ENCODE assay signal across 18 mouse cellular contexts in the genomic region with DNA sequence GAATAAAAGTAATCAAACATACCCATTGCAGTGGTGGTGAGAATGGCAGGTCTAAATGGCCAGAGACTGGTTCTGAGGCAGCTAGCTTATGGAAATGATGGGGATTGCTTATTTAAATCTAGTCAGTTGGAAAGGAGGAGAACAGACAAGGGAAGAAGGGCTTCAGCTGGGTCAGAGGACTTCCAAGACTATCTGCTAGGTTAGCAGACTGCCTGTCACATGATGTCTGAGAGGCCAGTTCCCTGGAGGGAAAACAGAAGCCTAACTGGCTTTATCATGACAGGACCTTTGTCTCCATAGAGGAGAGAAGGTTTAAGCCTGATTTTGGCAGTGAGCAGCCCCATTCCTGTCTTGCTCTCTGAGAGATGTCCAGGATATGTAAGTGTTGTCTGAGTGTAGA.
"Had no signal": no experiment of that assay in that cellular context is flagged by ENCODE, and none has a peak within 500 bp of the region (broad histone marks: within the 10 kb centered on the region; RNA-seq: fewer than 3 reads in every experiment).

No protein-coding gene starts in this region.

- DNase-seq: kidney, adult 11 months; kidney, adult 8-10 months; kidney, postnatal 10 days; kidney, postnatal 36 days; layer of hippocampus, postnatal 36 days; liver, embryonic 13.5 days; lung, embryonic 14.5 days; right cerebral cortex, adult 18-20 months; right cerebral cortex, postnatal 14 days; right cerebral cortex, postnatal 4 days; thymus, postnatal 25 days had no signal

- ATAC-seq: lung, postnatal 0 days; midbrain, embryonic 16.5 days had no signal

- H3K36me3 ChIP-seq: kidney, embryonic 15.5 days; liver, embryonic 13.5 days; neural tube, embryonic 13.5 days had no signal

- H3K27me3 ChIP-seq: kidney, embryonic 15.5 days; liver, embryonic 13.5 days; neural tube, embryonic 13.5 days had no signal

- H3K4me2 ChIP-seq: kidney, embryonic 15.5 days; liver, embryonic 13.5 days; lung, embryonic 14.5 days; neural tube, embryonic 13.5 days had no signal

- H3K4me3 ChIP-seq: kidney, embryonic 15.5 days; left cerebral cortex, adult 2 months; liver, embryonic 13.5 days; myocyte; neural tube, embryonic 13.5 days had no signal

- H3K9me3 ChIP-seq: kidney, embryonic 15.5 days; liver, embryonic 13.5 days; neural tube, embryonic 13.5 days had no signal

- H3K9ac ChIP-seq: kidney, embryonic 15.5 days; liver, embryonic 13.5 days; lung, embryonic 14.5 days; neural tube, embryonic 13.5 days had no signal

- H3K27ac ChIP-seq: kidney, embryonic 15.5 days; left cerebral cortex, adult 2 months; liver, embryonic 13.5 days; macrophage; neural tube, embryonic 13.5 days had no signal

- H3K4me1 ChIP-seq: kidney, embryonic 15.5 days; liver, embryonic 13.5 days; neural tube, embryonic 13.5 days had no signal
